Mouse (Mus musculus): Measurements from ENCODE around the gene 4930432M17Rik.

4930432M17Rik gene

DNA sequence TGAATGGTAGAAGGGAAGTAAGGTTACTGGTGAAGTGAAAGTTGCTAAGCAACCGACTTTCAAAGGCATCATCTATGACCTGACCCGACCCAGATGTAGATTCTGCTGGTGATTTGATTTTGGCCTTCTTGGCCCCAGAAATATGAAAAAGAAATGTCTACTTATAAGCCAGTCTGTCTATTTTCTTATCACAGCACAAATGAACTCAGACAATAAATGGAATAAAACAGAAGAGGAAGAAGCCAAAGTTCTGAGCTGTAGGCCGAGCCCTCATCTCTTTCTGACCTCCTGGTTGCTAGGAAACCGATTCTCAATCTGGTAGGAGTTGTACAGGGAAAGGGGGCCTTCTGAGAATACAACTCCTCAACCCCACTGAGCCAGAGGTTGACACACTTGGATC is at the start of gene 4930432M17Rik:
TSS of gene 4930432M17Rik (plus strand) at position 301 of the 400 bp plus-strand sequence.
- in situ Hi-C loops (cut with MboI; ENCODE audit: low pct_unique_long_range_greater_than_20kb in 1 of 2, low sequenced_read_pairs in 2 of 2, unreplicated experiment in 1 of 2): no loop called here

DNA sequence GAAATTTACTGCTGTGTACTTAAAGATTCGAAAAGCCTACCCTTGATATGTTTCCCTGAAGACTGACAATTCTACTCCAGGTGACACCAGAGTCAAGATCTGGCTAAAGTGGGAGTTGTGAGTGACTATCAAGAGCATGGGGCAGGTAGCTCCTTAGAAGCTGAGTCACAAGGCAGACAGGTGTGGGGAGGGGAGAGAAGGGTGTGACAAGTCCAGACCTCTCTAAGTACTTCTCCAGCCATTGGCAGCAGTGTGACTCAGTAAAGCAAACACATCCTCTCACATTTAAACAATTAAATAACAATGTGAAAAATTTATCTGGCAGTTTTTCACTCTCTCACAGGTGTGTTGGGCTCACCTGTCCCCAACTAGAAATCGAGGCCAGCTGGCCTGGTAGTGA is 44.9 kb upstream of the 4930432M17Rik start:
- in situ Hi-C loops (cut with MboI; ENCODE audit: low pct_unique_long_range_greater_than_20kb in 1 of 2, low sequenced_read_pairs in 2 of 2, unreplicated experiment in 1 of 2): no loop called here

DNA sequence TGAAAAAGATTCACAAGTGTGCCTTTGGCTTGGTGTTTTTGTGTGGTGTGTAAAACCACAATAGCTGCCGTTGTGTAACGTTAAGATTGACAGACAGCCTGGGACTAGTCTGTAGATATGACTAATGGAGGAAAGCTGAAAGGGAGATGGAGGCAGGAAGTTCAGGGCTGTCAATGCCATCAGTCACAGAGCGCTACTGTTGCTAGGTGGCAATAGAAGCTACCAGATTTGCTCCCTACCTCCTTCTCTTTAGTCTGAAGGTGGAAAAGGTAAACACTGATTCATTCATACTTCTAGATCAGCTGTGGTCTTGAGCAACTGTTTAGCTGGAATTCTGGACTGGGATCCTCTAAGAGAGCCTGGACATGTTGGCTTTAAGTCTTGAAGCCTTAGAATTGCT is 44.3 kb upstream of the 4930432M17Rik start:
- in situ Hi-C loops (cut with MboI; ENCODE audit: low pct_unique_long_range_greater_than_20kb in 1 of 2, low sequenced_read_pairs in 2 of 2, unreplicated experiment in 1 of 2): no loop called here

DNA sequence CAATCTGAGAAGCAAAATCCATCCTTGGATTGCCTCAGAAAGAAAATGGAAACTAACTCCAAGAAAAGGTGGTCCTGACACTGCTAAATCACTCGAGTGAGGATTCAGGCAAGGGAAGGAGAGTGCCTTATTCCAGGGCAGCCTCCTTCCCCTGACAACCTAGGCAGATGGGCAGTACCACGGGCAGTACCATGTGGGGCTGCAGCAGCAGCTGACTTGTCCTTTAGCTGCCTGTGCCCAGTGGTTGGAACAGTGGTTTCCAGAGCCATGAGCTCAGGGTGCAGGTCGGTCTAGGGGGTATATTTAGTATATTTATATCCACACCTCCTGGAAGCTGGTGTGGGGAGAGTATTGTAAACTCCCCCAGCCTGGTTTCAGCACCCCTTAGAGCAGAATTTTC is 42.3 kb upstream of the 4930432M17Rik start:
- in situ Hi-C loops (cut with MboI; ENCODE audit: low pct_unique_long_range_greater_than_20kb in 1 of 2, low sequenced_read_pairs in 2 of 2, unreplicated experiment in 1 of 2): no loop called here

DNA sequence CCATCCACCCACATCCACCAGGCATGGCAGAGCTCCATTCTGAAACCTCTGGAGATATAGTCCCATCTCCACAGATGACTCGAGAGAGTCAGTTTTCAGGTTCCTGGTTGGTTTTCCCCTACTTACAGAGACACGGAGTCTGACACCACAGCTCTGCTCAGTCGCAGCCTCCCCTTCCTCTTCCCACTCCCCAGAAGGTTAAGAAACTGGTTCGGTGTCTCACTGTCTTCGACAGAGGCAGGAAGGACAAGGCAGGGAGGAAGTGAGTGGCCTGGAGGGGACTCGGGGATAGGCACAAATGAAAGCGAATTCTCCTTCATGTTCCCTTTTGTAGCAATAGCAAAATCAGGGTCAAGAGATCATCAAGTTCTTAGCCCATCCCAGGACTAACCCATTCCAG is 39.9 kb upstream of the 4930432M17Rik start:
- in situ Hi-C loops (cut with MboI; ENCODE audit: low pct_unique_long_range_greater_than_20kb in 1 of 2, low sequenced_read_pairs in 2 of 2, unreplicated experiment in 1 of 2): no loop called here

DNA sequence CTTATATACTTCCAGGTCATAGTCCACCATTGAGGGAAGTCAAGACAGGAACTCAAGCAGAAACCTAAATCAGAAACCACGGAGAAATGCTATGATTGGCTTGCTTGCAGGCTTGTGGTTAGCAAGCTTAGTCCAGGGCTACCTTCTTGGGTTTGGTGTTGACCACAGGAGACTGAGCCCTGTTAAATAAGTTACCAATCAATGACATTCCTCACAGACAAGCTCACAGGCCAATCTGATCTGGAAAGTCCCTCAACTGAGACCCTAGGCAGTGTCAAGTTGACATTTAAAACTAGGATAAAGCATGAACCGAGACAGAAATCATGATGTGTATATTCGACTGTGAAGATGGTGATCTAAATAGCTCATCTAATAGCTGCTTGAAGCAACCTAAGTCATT is 35.6 kb upstream of the 4930432M17Rik start:
- in situ Hi-C loops (cut with MboI; ENCODE audit: low pct_unique_long_range_greater_than_20kb in 1 of 2, low sequenced_read_pairs in 2 of 2, unreplicated experiment in 1 of 2): no loop called here

DNA sequence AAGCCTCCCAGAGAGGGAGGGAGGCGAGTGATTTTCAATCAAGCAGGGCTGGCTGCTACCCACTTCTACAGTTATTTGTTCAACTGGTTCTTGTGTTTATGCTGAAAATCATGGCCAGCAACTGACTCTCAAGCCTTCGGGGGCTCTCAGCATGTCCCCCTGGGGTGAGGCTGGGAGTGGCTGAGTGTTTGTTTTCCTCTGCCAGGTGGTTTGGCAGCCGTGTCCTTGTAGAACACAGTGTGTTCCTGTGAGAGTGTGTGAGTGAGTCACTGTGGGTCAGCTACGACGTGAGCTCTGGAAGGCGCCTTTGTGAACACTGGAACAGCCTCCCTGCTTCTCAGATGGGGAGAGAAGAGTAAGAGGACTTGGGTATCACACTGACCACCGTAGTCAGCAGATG is 35.1 kb upstream of the 4930432M17Rik start:
- in situ Hi-C loops (cut with MboI; ENCODE audit: low pct_unique_long_range_greater_than_20kb in 1 of 2, low sequenced_read_pairs in 2 of 2, unreplicated experiment in 1 of 2): no loop called here

DNA sequence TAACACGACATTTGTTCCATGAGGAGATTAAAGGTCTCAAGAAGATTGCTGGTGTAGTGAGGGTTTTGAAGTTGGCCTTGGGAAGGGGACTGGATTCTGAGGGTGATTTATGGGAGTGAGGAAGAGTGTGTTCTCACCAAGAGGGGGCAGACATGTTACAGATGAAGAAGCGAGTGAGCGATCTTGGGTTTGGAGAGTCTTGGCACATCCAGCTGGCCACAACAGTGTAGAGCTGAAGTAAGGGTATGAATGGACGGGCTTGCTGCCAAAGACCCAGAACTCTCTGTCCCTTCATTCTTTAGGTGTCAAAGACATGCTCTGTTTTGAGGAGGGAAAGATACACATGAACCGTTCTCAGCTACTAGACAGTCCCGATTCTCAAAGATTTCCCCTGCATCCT is 34.2 kb upstream of the 4930432M17Rik start:
- in situ Hi-C loops (cut with MboI; ENCODE audit: low pct_unique_long_range_greater_than_20kb in 1 of 2, low sequenced_read_pairs in 2 of 2, unreplicated experiment in 1 of 2): no loop called here

DNA sequence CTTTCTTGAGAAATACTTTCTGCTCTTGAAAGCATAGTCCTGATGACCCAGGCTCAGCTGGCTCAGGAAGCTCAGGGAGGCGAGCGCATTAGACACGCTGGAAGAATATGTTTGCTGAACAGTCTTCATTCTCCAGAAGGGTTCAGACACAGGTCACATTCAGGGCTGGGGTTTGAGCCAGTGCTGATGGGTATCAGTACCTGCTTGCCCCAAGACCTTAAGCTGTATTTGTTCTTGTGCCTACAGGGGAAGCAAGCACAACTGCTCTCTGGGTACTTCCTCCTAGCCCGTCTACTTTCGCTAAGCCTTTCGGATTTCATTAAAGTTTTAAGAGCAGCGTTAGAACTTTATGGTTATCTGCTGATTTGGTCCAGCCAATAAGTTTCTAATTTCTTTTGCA is 33.8 kb upstream of the 4930432M17Rik start:
- in situ Hi-C loops (cut with MboI; ENCODE audit: low pct_unique_long_range_greater_than_20kb in 1 of 2, low sequenced_read_pairs in 2 of 2, unreplicated experiment in 1 of 2): no loop called here

DNA sequence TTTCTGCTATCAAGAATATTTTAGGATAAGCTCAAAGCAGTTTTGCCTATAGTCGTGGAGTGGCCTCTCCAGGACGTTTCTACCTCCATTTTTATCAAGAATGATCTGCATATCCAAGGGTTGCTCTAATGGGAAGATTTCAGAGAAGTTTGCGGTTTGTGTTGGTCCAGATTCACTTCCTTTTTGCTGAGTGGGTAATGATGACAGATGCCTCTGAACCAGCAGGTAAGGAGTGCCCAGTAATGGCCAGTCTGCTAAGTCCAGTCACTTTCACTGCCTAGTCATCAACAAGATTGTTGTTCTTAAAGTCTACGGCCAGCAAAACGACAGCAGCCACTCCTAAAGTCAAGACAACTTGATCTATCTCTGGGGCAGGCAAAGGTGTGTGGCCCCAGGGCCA is 32.8 kb upstream of the 4930432M17Rik start:
- in situ Hi-C loops (cut with MboI; ENCODE audit: low pct_unique_long_range_greater_than_20kb in 1 of 2, low sequenced_read_pairs in 2 of 2, unreplicated experiment in 1 of 2): no loop called here

DNA sequence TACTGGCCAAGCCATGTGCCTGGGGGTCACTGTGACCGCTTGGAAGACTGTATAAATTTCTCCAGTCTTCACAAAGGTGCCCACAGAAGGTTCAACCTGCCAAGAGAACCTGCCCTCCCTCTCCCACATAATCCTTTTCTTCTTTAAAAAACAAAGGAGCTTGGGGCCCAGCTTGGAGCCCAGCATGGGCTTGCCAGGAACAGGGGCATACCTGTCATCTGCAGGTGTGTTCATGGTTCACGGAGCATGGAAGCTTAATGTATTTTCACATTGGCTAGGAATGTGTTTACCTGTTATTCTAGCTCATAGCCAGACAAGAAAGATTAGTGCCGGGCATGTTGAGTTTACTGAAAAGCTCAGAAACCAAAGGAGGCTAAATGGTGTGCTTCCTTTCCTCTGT is 32.3 kb upstream of the 4930432M17Rik start:
- in situ Hi-C loops (cut with MboI; ENCODE audit: low pct_unique_long_range_greater_than_20kb in 1 of 2, low sequenced_read_pairs in 2 of 2, unreplicated experiment in 1 of 2): no loop called here

DNA sequence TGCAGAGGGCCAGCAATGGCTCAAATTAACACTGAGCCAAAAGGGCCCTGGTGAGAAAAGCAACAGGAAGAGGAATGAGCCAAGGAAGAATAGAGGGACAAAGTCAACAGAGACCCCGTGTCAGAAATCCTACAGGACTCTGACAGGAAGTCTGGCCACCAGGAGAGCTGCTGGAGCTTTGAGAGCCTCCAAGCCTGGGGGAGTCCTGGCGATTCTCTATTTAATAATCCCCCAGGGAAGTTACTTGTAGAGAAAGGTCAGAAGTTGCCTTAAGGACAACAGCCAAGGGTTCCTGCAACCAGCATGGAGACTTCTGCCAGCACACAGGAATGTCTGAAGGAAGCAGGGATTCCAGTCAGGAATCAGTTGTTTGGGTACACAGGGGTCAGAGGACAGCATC is 30.0 kb upstream of the 4930432M17Rik start:
- in situ Hi-C loops (cut with MboI; ENCODE audit: low pct_unique_long_range_greater_than_20kb in 1 of 2, low sequenced_read_pairs in 2 of 2, unreplicated experiment in 1 of 2): no loop called here

DNA sequence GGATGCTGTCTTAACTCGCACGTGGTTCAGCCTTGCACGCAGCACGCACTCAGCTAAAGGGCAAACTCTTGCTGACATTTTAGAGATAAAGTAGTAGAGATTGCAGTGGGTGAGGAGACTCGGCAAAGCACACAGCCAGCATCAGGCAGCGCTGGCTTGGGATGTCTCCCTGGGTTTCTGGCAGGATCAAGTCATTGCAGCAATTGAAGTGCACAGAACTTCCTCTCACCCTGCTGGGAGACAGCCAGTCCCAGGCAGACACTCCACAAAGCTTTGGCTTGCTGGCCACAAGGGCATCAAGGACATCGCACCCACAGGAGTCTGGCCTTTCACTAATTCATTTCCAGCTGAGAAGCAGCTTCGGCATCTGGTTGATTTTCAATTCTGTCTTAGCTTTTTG is 27.3 kb upstream of the 4930432M17Rik start:
- in situ Hi-C loops (cut with MboI; ENCODE audit: low pct_unique_long_range_greater_than_20kb in 1 of 2, low sequenced_read_pairs in 2 of 2, unreplicated experiment in 1 of 2): no loop called here

DNA sequence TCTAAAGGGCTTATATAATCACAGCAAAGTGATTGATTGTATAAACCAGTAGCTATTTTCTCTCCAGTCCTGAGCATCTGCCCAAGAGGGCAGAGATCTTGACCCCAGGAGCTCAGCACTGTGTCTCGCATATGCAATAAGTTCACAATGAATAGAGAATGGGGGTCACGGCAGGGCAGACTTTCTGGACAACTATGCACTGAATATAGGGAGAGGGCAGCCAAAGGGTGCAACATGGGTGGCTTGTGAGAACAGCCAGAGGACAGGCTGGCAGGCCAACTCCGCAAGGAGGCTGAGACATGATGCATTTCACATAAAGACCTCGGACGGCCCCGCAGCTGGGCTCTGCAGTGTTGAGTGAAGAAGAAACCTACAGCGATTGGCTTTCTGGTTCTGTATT is 25.1 kb upstream of the 4930432M17Rik start:
- in situ Hi-C loops (cut with MboI; ENCODE audit: low pct_unique_long_range_greater_than_20kb in 1 of 2, low sequenced_read_pairs in 2 of 2, unreplicated experiment in 1 of 2): no loop called here

DNA sequence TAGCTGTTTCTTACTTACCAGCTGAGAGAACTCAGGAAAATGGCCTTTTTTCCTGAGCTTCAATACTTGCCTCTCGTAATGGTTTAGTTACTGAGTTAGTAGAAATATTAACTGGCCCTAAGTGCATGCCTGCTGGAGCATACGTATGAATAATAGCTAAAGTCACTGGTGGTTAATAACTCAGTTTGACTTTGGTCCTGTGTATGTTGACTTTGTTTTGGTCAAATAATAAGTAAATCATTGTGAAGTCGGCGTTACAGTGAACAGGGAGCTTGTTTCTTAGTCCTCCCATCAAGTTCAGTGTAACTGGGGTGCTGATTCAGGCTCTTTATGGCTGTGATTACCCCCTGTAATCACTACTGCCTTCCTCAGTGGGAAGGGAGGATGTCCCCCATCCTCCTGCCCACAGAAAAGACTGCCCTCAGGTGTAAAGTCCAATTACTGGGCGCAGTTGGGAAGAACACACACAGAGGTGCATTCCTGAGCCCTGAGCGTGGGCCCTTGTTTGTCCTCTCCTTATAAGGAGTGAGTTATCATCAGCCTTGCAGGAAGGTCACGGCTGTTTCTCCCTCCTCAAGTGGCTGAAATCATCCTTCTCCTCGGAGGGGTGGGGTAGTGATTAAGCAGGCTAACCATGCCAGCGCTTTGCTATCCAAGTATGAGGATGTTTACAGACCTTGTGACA is 24.1 kb upstream of the 4930432M17Rik start:
- in situ Hi-C loops (cut with MboI; ENCODE audit: low pct_unique_long_range_greater_than_20kb in 1 of 2, low sequenced_read_pairs in 2 of 2, unreplicated experiment in 1 of 2): no loop called here

DNA sequence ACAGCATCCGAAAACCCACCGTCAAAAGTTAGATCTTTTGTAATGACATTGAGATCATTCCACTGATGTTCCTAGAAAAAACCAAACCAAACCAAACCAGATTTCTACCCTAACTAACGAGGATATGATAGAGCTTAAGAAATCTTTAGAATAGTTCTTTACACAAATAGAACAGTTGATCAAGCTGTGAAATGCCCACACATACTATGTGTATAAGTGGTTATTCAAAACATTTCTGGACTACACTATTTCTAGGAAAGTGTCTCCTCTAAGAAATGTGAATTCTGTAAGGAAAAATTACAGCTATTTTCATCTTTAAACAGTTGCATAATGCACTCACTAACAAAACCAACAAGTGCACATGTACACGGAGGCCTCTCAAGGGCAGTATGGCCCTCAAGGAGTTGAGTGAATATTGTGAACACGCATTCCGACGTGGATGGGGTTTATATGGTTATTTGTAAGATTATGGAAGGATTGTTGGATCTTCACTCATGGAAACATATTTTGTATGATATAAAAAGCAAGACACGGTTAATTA is 22.3 kb upstream of the 4930432M17Rik start:
- in situ Hi-C loops (cut with MboI; ENCODE audit: low pct_unique_long_range_greater_than_20kb in 1 of 2, low sequenced_read_pairs in 2 of 2, unreplicated experiment in 1 of 2): no loop called here

DNA sequence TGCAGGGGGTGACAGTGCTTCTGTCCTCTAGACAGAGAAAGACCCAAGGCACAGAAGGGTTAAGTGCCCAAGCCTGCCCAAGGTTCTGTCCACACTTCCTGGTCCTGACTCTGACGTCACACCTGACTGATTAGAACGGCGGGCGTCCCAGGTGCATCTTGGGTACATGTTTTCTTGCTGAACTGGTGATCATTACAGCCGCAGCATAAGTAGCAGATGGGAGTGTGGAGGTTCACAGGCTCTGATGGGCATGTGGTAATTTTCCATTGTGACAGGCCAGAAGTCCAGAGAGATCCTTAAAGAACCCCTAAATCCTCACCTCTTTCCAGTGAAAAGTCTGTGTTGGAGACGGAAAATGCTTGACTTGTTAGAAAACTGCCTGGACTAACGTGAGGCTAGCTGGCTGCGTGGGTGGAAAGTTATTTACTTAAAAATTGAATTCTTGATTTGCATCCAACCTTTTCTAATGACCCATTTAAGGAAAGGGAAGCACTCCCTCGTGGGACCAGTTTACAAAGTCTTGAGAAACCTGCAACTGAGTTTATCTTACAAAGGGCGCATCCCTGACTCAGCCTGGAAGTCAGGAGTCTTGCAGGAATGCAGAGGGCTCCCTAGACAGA is 20.4 kb upstream of the 4930432M17Rik start:
- in situ Hi-C loops (cut with MboI; ENCODE audit: low pct_unique_long_range_greater_than_20kb in 1 of 2, low sequenced_read_pairs in 2 of 2, unreplicated experiment in 1 of 2): no loop called here

DNA sequence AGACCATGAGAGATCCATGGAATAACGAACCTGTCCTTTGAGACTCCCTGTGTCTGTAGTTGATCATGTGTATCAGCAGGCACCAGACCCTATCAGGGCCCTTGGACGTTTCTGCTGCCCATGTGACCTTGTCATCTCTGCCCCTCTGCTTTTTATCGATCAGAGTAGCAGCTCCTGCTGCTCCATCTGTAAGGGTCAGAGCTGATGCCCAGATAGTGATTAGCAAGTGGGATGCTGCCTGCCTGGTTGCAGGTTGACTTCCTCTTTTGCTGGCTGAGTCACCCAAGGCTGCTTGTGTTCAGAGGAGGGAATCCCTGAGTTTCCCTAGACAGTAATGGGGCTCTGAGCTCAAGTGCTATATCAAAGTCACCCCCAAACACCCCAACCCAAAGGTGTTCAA is 18.9 kb upstream of the 4930432M17Rik start:
- in situ Hi-C loops (cut with MboI; ENCODE audit: low pct_unique_long_range_greater_than_20kb in 1 of 2, low sequenced_read_pairs in 2 of 2, unreplicated experiment in 1 of 2): no loop called here

DNA sequence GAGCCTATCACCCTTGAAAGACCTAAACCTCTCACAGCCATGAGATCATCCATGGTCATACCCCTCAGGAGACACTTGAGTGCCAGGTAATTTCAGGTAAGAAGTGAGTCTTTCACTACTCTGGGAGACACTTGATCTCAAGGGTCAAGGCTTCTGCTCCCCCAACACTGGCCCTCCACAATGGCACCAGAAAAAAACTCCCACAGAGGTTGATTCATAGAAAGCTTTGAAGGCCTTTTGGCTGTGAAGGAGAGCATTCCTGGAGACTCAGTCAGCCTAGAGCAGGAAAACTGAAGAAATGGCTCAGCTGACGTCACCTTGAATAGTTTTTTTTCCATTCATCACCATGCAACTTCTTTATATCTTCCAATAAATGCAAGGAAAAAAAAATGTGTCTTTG is 18.4 kb upstream of the 4930432M17Rik start:
- in situ Hi-C loops (cut with MboI; ENCODE audit: low pct_unique_long_range_greater_than_20kb in 1 of 2, low sequenced_read_pairs in 2 of 2, unreplicated experiment in 1 of 2): no loop called here

DNA sequence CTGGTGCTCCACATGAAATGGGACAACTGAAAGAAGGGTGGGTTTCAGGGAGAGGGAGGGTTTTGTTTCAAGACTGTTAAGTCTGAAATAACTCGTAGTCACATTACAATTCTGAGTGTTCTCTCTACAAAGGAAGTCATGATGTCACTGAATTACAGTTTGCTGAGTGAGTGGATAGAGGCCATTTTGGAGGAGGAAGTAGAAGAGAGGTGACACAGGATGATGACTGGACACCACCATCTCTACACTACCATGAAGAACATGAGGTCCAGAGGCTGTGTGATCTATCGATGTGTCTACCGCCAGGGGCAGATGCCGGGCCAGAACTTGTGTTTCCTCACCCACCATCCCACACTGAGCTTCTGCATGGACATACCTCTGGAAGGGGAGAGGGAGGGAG is 13.6 kb upstream of the 4930432M17Rik start:
- in situ Hi-C loops (cut with MboI; ENCODE audit: low pct_unique_long_range_greater_than_20kb in 1 of 2, low sequenced_read_pairs in 2 of 2, unreplicated experiment in 1 of 2): no loop called here
